Mouse (Mus musculus) limb, embryonic 10.5 days (tissue): ENCODE results near the gene Gse1. TPM values are rescaled to one million over a fixed set of nuclear protein-coding genes. Genes with fewer than 3 reads are reported as not detected.

Experiments used
- DNase-seq: peaks from one replicate; pipeline ENCODE4 v3.0.0-alpha.2; 2017; ENCODE audit warnings: low spot score
- H3K27ac ChIP-seq: fragments of 300-500 bp; sonication (generic); 2 replicates; pipeline ENCODE4 v1.5.1; 2016; ENCODE audit warnings: mild to moderate bottlenecking
- H3K27me3 ChIP-seq: fragments of 300-500 bp; sonication (generic); 2 replicates; pipeline ENCODE4 v1.6.1; 2016; ENCODE audit warnings: low read depth, mild to moderate bottlenecking; ENCODE audit not compliant: poor library complexity, severe bottlenecking
- H3K36me3 ChIP-seq: fragments of 300-500 bp; sonication (generic); 2 replicates; pipeline ENCODE4 v1.6.1; 2016; ENCODE audit warnings: mild to moderate bottlenecking, moderate library complexity
- H3K4me1 ChIP-seq: fragments of 300-500 bp; sonication (generic); 2 replicates; pipeline ENCODE4 v1.6.1; 2016
- H3K4me3 ChIP-seq: fragments of 300-500 bp; sonication (generic); 2 replicates; pipeline ENCODE4 v1.5.1; 2016; ENCODE audit warnings: mild to moderate bottlenecking, moderate library complexity
- H3K9me3 ChIP-seq: fragments of 300-500 bp; sonication (generic); replicated peaks from 2 replicates; pipeline ENCODE4 v1.6.1; 2016; ENCODE audit warnings: mild to moderate bottlenecking
- WGBS: fragments of 180-500 bp; shearing (Covaris S2); methylation state at CpG from one replicate; pipeline ENCODE4 v1.1.7; 2016; 5-methylcytosine and 5-hydroxymethylcytosine counted together
- polyA plus RNA-seq: library from polyadenylated mRNA; unstranded; fragments of >200 nt; fragmentation: Nextera tagmentation; extraction: Ambion mirVana; gene quantifications from 2 replicates; pipeline ENCODE4 v1.2.1, GENCODE M21; 2016

Gene Gse1
- polyA plus RNA-seq, 1 experiment from 2014 or later = 6.7 TPM

- H3K4me1 ChIP-seq = peaks cover 100% of the 10 kb centered on the region
- H3K36me3 ChIP-seq = no peaks in the 10 kb centered on the region
- no peak for DNase-seq
- peak overlapping the region; percentile 82 for H3K27ac ChIP-seq
- H3K27me3 ChIP-seq = peaks cover 25% of the 10 kb centered on the region
- WGBS = 27% methylated on average over 6 of the region's 6 CpGs
- H3K9me3 ChIP-seq = no peaks in the 10 kb centered on the region
- H3K4me3 ChIP-seq = no peak overlapping the region
These were observed 284.9 kb downstream of the Gse1 start for GRCm38 (mm10) chr8:120513145-120513544.

GRCm38 (mm10) chr8:120513638-120514461, 285.6 kb downstream of the Gse1 start:
- 4% methylated on average over 26 of the region's 26 CpGs for WGBS
- H3K4me1 ChIP-seq = peaks cover 100% of the 10 kb centered on the region
- no peaks in the 10 kb centered on the region for H3K36me3 ChIP-seq
- H3K4me3 ChIP-seq = peak overlapping the region; percentile 32
- DNase-seq = peak; percentile 79
- H3K27ac ChIP-seq = peak overlapping the region; percentile 82
- H3K9me3 ChIP-seq = no peaks in the 10 kb centered on the region
- H3K27me3 ChIP-seq = peaks cover 19% of the 10 kb centered on the region; the same call in 1 of the 2 replicates

- H3K9me3 ChIP-seq = no peaks in the 10 kb centered on the region
- H3K27me3 ChIP-seq = peaks cover 28% of the 10 kb centered on the region
- DNase-seq = no peak
- H3K4me3 ChIP-seq = no peak overlapping the region
- peaks cover 100% of the 10 kb centered on the region for H3K4me1 ChIP-seq
- H3K36me3 ChIP-seq = no peaks in the 10 kb centered on the region
- H3K27ac ChIP-seq = peak overlapping the region; percentile 82; the same call in 1 of the 2 replicates
- 96% methylated on average over 2 of the region's 2 CpGs for WGBS
These were observed 287.0 kb downstream of the Gse1 start for GRCm38 (mm10) chr8:120515214-120515613.

GRCm38 (mm10) chr8:120515650-120516049, 287.4 kb downstream of the Gse1 start:
- no peak overlapping the region for H3K27ac ChIP-seq
- H3K27me3 ChIP-seq = peaks cover 32% of the 10 kb centered on the region
- DNase-seq = no peak
- no peaks in the 10 kb centered on the region for H3K9me3 ChIP-seq
- H3K4me3 ChIP-seq = no peak overlapping the region
- 89% methylated on average over 6 of the region's 6 CpGs for WGBS
- no peaks in the 10 kb centered on the region for H3K36me3 ChIP-seq
- H3K4me1 ChIP-seq = peaks cover 100% of the 10 kb centered on the region

GRCm38 (mm10) chr8:120516182-120516755, 288.0 kb downstream of the Gse1 start:
- peak overlapping the region; percentile 32 for H3K27ac ChIP-seq
- DNase-seq = peak; percentile 77
- H3K4me3 ChIP-seq = peak overlapping the region; percentile 23
- no peaks in the 10 kb centered on the region for H3K9me3 ChIP-seq
- peaks cover 100% of the 10 kb centered on the region for H3K4me1 ChIP-seq
- H3K27me3 ChIP-seq = peaks cover 32% of the 10 kb centered on the region
- WGBS = 5% methylated on average over 12 of the region's 12 CpGs
- no peaks in the 10 kb centered on the region for H3K36me3 ChIP-seq

- Histone ChIP-seq H3K27me3 (peaks cover 42% of the 10 kb centered on the region), H3K9me3 (no peaks in the 10 kb centered on the region), H3K4me3 (peak overlapping the region; percentile 11; the same call in 1 of the 2 replicates), H3K36me3 (no peaks in the 10 kb centered on the region), H3K27ac (peak overlapping the region; percentile 63), H3K4me1 (peaks cover 93% of the 10 kb centered on the region)
- DNase-seq = no peak
- 16% methylated on average over 11 of the region's 11 CpGs for WGBS
These were observed 289.6 kb downstream of the Gse1 start for GRCm38 (mm10) chr8:120517666-120518410.

GRCm38 (mm10) chr8:120518736-120519534, 290.7 kb downstream of the Gse1 start:
- DNase-seq = peak; percentile 48
- Histone ChIP-seq H3K27ac (peak overlapping the region; percentile 63), H3K4me1 (peaks cover 93% of the 10 kb centered on the region), H3K9me3 (no peaks in the 10 kb centered on the region), H3K27me3 (peaks cover 38% of the 10 kb centered on the region), H3K36me3 (no peaks in the 10 kb centered on the region), H3K4me3 (no peak overlapping the region)
- 58% methylated on average over 14 of the region's 14 CpGs for WGBS

- no peak for DNase-seq
- 0 out of 2 replicates have a peak overlapping the region, but pooled peaks have one; percentile 34 for H3K27ac ChIP-seq
- 58% methylated on average over 15 of the region's 15 CpGs for WGBS
- no peak overlapping the region for H3K4me3 ChIP-seq
- H3K27me3 ChIP-seq = peaks cover 42% of the 10 kb centered on the region
- no peaks in the 10 kb centered on the region for H3K9me3 ChIP-seq
- H3K4me1 ChIP-seq = peaks cover 93% of the 10 kb centered on the region
- H3K36me3 ChIP-seq = no peaks in the 10 kb centered on the region
These were observed 292.0 kb downstream of the Gse1 start for GRCm38 (mm10) chr8:120520287-120520686.

GRCm38 (mm10) chr8:120520707-120521590, 292.7 kb downstream of the Gse1 start:
- Histone ChIP-seq H3K27ac (peak overlapping the region; percentile 38; the same call in 1 of the 2 replicates), H3K27me3 (peaks cover 49% of the 10 kb centered on the region), H3K4me1 (peaks cover 93% of the 10 kb centered on the region), H3K9me3 (no peaks in the 10 kb centered on the region), H3K36me3 (no peaks in the 10 kb centered on the region), H3K4me3 (no peak overlapping the region)
- 16% methylated on average over 20 of the region's 20 CpGs for WGBS
- peak; percentile 56 for DNase-seq

GRCm38 (mm10) chr8:120521591-120521965, 293.3 kb downstream of the Gse1 start:
- H3K27ac ChIP-seq = peak overlapping the region; percentile 38; the same call in 1 of the 2 replicates
- 67% methylated on average over 7 of the region's 7 CpGs for WGBS
- H3K27me3 ChIP-seq = peaks cover 54% of the 10 kb centered on the region
- no peak for DNase-seq
- no peaks in the 10 kb centered on the region for H3K9me3 ChIP-seq
- H3K4me3 ChIP-seq = no peak overlapping the region
- peaks cover 93% of the 10 kb centered on the region for H3K4me1 ChIP-seq
- H3K36me3 ChIP-seq = no peaks in the 10 kb centered on the region

GRCm38 (mm10) chr8:120523641-120524040, 295.4 kb downstream of the Gse1 start:
- 89% methylated on average over 7 of the region's 7 CpGs for WGBS
- Histone ChIP-seq H3K27me3 (peaks cover 62% of the 10 kb centered on the region), H3K4me1 (peaks cover 93% of the 10 kb centered on the region)

More at GRCm38 (mm10) chr8:120523641-120524040, 295.4 kb downstream of the Gse1 start:
- H3K36me3 ChIP-seq = no peaks in the 10 kb centered on the region
- H3K4me3 ChIP-seq = no peak overlapping the region
- H3K27ac ChIP-seq = 0 out of 2 replicates have a peak overlapping the region, but pooled peaks have one; percentile 14
- no peak for DNase-seq
- H3K9me3 ChIP-seq = no peaks in the 10 kb centered on the region
